In genomic region chr2:126815822-126816221, GRCm38 (mm10) we compare ENCODE assay signal across 16 mouse cellular contexts. TPM values are rescaled to one million over a fixed set of nuclear protein-coding genes. Genes with fewer than 3 reads are reported as not detected.
A peak's percentile ranks its signal among the peaks of the same experiment; 100 is the strongest.
DNase-seq lines count a peak whose midpoint lies in the region; ATAC-seq and TF ChIP-seq lines count a peak whose summit lies in the region.
"Had no signal": no experiment of that assay in that cellular context is flagged by ENCODE, and none has a peak within 500 bp of the region (broad histone marks: within the 10 kb centered on the region; RNA-seq: fewer than 3 reads in every experiment).

No protein-coding gene starts in this region.

- 36% methylated on average over 1 of the region's 1 CpGs for WGBS in forebrain, postnatal 0 days

- TF ChIP-seq CTCF in MEL (IDR thresholded peaks at IDR 0.05 in 2 of 3, conservative IDR thresholded peaks at IDR 0.05 in 1 of 3; ENCODE audit: control insufficient read depth in 1 of 3, insufficient read depth in 1 of 3, low read depth in 2 of 3, low read length in 3 of 3, poor library complexity in 1 of 3, severe bottlenecking in 1 of 3) = no peak
- TF ChIP-seq CTCF in forebrain, postnatal 0 days (IDR thresholded peaks at IDR 0.05; ENCODE audit: low read depth) = no peak

- no peak overlapping the region for H3K9ac ChIP-seq in MEL (ENCODE audit: control insufficient read depth, low read depth, low read length, poor library complexity, severe bottlenecking)
- no peak overlapping the region for H3K9ac ChIP-seq in forebrain, postnatal 0 days
- H3K9ac ChIP-seq: limb, embryonic 12.5 days; midbrain, embryonic 13.5 days had no signal

- no peaks in the 10 kb centered on the region for H3K9me3 ChIP-seq in MEL (replicated peaks; ENCODE audit: insufficient read depth, low read length)
- H3K9me3 ChIP-seq in forebrain, postnatal 0 days (ENCODE audit: low read length) = no peaks in the 10 kb centered on the region
- H3K9me3 ChIP-seq: forebrain, embryonic 10.5 days; limb, embryonic 12.5 days; midbrain, embryonic 13.5 days had no signal

- TF ChIP-seq POLR2A in MEL (IDR thresholded peaks at IDR 0.05; ENCODE audit: control insufficient read depth in 1 of 2, insufficient read depth in 1 of 2, low read depth in 1 of 2, low read length in 2 of 2, poor library complexity in 1 of 2) = no peak

- TF ChIP-seq EP300 in MEL (IDR thresholded peaks at IDR 0.05; ENCODE audit: low read depth in 1 of 2, low read length in 2 of 2) = peak; percentile 82 to 89

- peaks cover 6 to 24% of the 10 kb centered on the region in 2 experiments for H3K4me1 ChIP-seq in MEL (ENCODE audit: control insufficient read depth in 1 of 2, insufficient read depth in 2 of 2, low read length in 2 of 2)
- no peaks in the 10 kb centered on the region for H3K4me1 ChIP-seq in forebrain, postnatal 0 days (ENCODE audit: insufficient read depth)
- H3K4me1 ChIP-seq: forebrain, embryonic 10.5 days; limb, embryonic 12.5 days; midbrain, embryonic 13.5 days had no signal

- no peak overlapping the region for H3K4me2 ChIP-seq in forebrain, postnatal 0 days (ENCODE audit: low read depth)
- H3K4me2 ChIP-seq: limb, embryonic 12.5 days; midbrain, embryonic 13.5 days had no signal

- no peak for ATAC-seq in forebrain, postnatal 0 days
- ATAC-seq: midbrain, embryonic 13.5 days had no signal

- H3K27ac ChIP-seq in MEL (ENCODE audit: control insufficient read depth, low read depth, low read length) = no peak overlapping the region
- no peak overlapping the region for H3K27ac ChIP-seq in forebrain, postnatal 0 days (ENCODE audit: low read depth, low read length)
- H3K27ac ChIP-seq: forebrain, embryonic 10.5 days; limb, embryonic 12.5 days; midbrain, embryonic 13.5 days had no signal

- no peak overlapping the region for H3K4me3 ChIP-seq in MEL (ENCODE audit: control insufficient read depth in 1 of 2, insufficient read depth in 1 of 2, low read depth in 2 of 2, low read length in 2 of 2)
- H3K4me3 ChIP-seq in forebrain, postnatal 0 days (ENCODE audit: low read depth, low read length) = no peak overlapping the region
- H3K4me3 ChIP-seq: forebrain, embryonic 10.5 days; limb, embryonic 12.5 days; midbrain, embryonic 13.5 days had no signal

- DNase-seq in 3T3-L1 (ENCODE audit: low read depth, low spot score) (peak; percentile 51), MEL (ENCODE audit: low read depth, low spot score) (peak; percentile 40), liver (peak; percentile 30)
- DNase-seq in heart, adult 9 months (ENCODE audit: low spot score in 2 of 2) = peak; percentile 6 to 17
- no peak for DNase-seq in frontal cortex, postnatal 25 days (ENCODE audit: low spot score in 2 of 2)
- DNase-seq in neural tube, embryonic 10.5 days (ENCODE audit: extremely low spot score, low spot score) = no peak
- no peak for DNase-seq in forebrain, postnatal 0 days
- no peak for DNase-seq in adrenal gland, adult 18-20 months (ENCODE audit: low spot score in 2 of 2)
- DNase-seq: cerebellum, adult 18-20 months; layer of hippocampus, postnatal 36 days; lung, postnatal 14 days; spleen, adult 18-20 months had no signal

- TF ChIP-seq RAD21 in MEL (IDR thresholded peaks at IDR 0.05; ENCODE audit: low read depth, low read length) = no peak

- H3K79me2 ChIP-seq in MEL (ENCODE audit: control insufficient read depth, insufficient read depth, low read length, poor library complexity) = no peaks in the 10 kb centered on the region

- peaks cover 21 to 30% of the 10 kb centered on the region in 2 experiments for H3K36me3 ChIP-seq in MEL (ENCODE audit: control insufficient read depth in 1 of 2, insufficient read depth in 2 of 2, low read length in 2 of 2)
- H3K36me3 ChIP-seq in forebrain, postnatal 0 days (ENCODE audit: insufficient read depth) = peaks cover 33% of the 10 kb centered on the region

- no peaks in the 10 kb centered on the region for H3K27me3 ChIP-seq in MEL (ENCODE audit: control insufficient read depth in 1 of 2, insufficient read depth in 2 of 2, low read length in 2 of 2)
- no peaks in the 10 kb centered on the region for H3K27me3 ChIP-seq in forebrain, postnatal 0 days (ENCODE audit: insufficient read depth, low read length)
- H3K27me3 ChIP-seq: limb, embryonic 12.5 days; midbrain, embryonic 13.5 days had no signal

TF ChIP-seq in MEL, 35 proteins besides CTCF, POLR2A, EP300 and RAD21:
- TF ChIP-seq GABPA (IDR thresholded peaks at IDR 0.05; ENCODE audit: low read depth, low read length) (no peak), TAL1 (IDR thresholded peaks at IDR 0.05; ENCODE audit: low read length) (0 out of 2 replicates have a peak, but pooled peaks have one; percentile 20), GATA1 (IDR thresholded peaks at IDR 0.05; ENCODE audit: low read depth, low read length) (peak; percentile 57), ETS1 (IDR thresholded peaks at IDR 0.05; ENCODE audit: low read depth, low read length) (peak; percentile 79), CHD1 (IDR thresholded peaks at IDR 0.05; ENCODE audit: low read depth, low read length) (no peak), ZKSCAN1 (IDR thresholded peaks at IDR 0.05; ENCODE audit: low read depth, low read length) (no peak), USF2 (IDR thresholded peaks at IDR 0.05; ENCODE audit: borderline replicate concordance in 1 of 2, insufficient read depth in 1 of 2, low read depth in 1 of 2, low read length in 2 of 2) (no peak), TCF12 (IDR thresholded peaks at IDR 0.05; ENCODE audit: low read depth, low read length) (peak; percentile 75; the same call in 1 of the 2 replicates), RCOR1 (IDR thresholded peaks at IDR 0.05; ENCODE audit: low read depth, low read length) (peak; percentile 71; the same call in 1 of the 2 replicates), HCFC1 (IDR thresholded peaks at IDR 0.05; ENCODE audit: low read depth, low read length) (no peak), ZNF384 (IDR thresholded peaks at IDR 0.05; ENCODE audit: low read depth, low read length) (no peak), SMC3 (IDR thresholded peaks at IDR 0.05; ENCODE audit: low read depth, low read length) (no peak), NRF1 (IDR thresholded peaks at IDR 0.05; ENCODE audit: insufficient read depth, low read depth, low read length, poor library complexity, severe bottlenecking) (no peak), E2F4 (IDR thresholded peaks at IDR 0.05; ENCODE audit: borderline replicate concordance, low read depth, low read length) (no peak), BHLHE40 (IDR thresholded peaks at IDR 0.05; ENCODE audit: borderline replicate concordance, low read depth, low read length) (no peak), USF1 (IDR thresholded peaks at IDR 0.05; ENCODE audit: low read depth, low read length) (no peak), ZMIZ1 (IDR thresholded peaks at IDR 0.05; ENCODE audit: low read depth, low read length) (peak; percentile 38; the same call in 1 of the 2 replicates), MEF2A (IDR thresholded peaks at IDR 0.05; ENCODE audit: extremely low read depth, insufficient replicate concordance, low read depth, low read length, poor library complexity, severe bottlenecking) (peak; percentile 97), TBP (IDR thresholded peaks at IDR 0.05; ENCODE audit: low read depth, low read length) (no peak), NELFE (IDR thresholded peaks at IDR 0.05; ENCODE audit: low read depth, low read length) (no peak), MAX (IDR thresholded peaks at IDR 0.05; ENCODE audit: low read length) (peak; percentile 48; the same call in 1 of the 2 replicates), MYB (IDR thresholded peaks at IDR 0.05; ENCODE audit: low read depth, low read length) (peak; percentile 76), MAFK (IDR thresholded peaks at IDR 0.05; ENCODE audit: borderline replicate concordance, low read depth, low read length) (peak; percentile 48; the same call in 1 of the 2 replicates), POLR2AphosphoS5 (IDR thresholded peaks at IDR 0.05; ENCODE audit: borderline replicate concordance, low read depth, low read length) (no peak), JUND (IDR thresholded peaks at IDR 0.05; ENCODE audit: low read depth, low read length) (no peak), ELF1 (IDR thresholded peaks at IDR 0.05; ENCODE audit: low read depth, low read length) (no peak; the same call in 1 of the 2 replicates), ZC3H11A (IDR thresholded peaks at IDR 0.05; ENCODE audit: low read depth, low read length) (no peak), KAT2A (conservative IDR thresholded peaks at IDR 0.05; ENCODE audit: low read depth, low read length) (no peak), MYC (IDR thresholded peaks at IDR 0.05; ENCODE audit: low read depth, low read length) (no peak), MXI1 (IDR thresholded peaks at IDR 0.05; ENCODE audit: low read depth, low read length) (peak; percentile 52; the same call in 1 of the 2 replicates), CHD2 (IDR thresholded peaks at IDR 0.05; ENCODE audit: low read length) (no peak), UBTF (IDR thresholded peaks at IDR 0.05; ENCODE audit: borderline replicate concordance, insufficient read depth, low read depth, low read length) (no peak), MAZ (IDR thresholded peaks at IDR 0.05; ENCODE audit: low read depth, low read length) (no peak), POLR2AphosphoS2 (IDR thresholded peaks at IDR 0.05; ENCODE audit: low read length) (no peak), SIN3A (IDR thresholded peaks at IDR 0.05; ENCODE audit: low read length) (peak; percentile 53; the same call in 1 of the 2 replicates)

RNA-seq across cellular contexts. Expression of gene Usp50, which starts 32.6 kb away (rescaled TPM):
- 0.56 and 1.0 TPM in 2 replicates for total RNA-seq in MEL (2012; rRNA removed)
- polyA plus RNA-seq in MEL (2012; ENCODE audit: insufficient read depth in 1 of 2, insufficient read length in 2 of 2, low read depth in 1 of 2, low replicate concordance in 2 of 2, missing spikeins in 1 of 2) = under 1 TPM in 1 of 2 experiments, not detected in 1; 0.28 TPM
- 0.14 and 0.31 TPM in 2 replicates for total RNA-seq in forebrain, postnatal 0 days (2014; rRNA removed)
- polyA plus RNA-seq in forebrain, postnatal 0 days (2015; fragmentation: Nextera tagmentation; extraction: Ambion mirVana) = 1.3 and 2.1 TPM in 2 replicates
- total RNA-seq in adrenal gland, adult 18-20 months (2021) = not detected
- total RNA-seq: adrenal gland, postnatal 4 days had no signal

Comparison
In these comparisons a context has a peak if more than half of its experiments do, and no peak if none do; other contexts are left out.
1. DNase-seq: peak in 3T3-L1 (single experiment), MEL (single experiment), heart, adult 9 months (2 of 2) and liver (single experiment); none in frontal cortex, postnatal 25 days (0 of 2), neural tube, embryonic 10.5 days (single experiment), forebrain, postnatal 0 days (single experiment) and adrenal gland, adult 18-20 months (0 of 2).